14 mouse cellular contexts compared by ENCODE assay signal in the genomic region with DNA sequence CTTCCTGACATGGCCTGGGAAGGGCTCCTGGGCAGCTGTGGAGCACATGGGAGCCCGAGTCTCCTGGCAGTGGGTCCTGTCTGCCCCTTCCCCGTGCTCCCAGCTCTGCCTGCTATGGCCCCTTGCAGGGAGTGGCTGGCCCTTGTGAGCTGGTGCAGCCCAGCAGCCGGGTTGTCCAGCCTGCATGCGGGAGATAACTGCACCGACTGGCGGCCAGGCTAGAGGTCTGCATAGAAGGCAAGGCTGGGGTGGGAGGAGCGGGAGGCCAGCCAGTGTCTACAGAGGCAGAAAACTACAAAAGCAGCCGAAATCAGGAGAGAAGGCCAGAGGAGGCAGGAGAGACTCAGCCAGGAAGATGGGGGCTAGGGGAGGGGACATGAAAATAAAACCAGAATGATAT. TPM values are rescaled to one million over a fixed set of nuclear protein-coding genes. Genes with fewer than 3 reads are reported as not detected.
DNase-seq lines count a peak whose midpoint lies in the region; ATAC-seq and TF ChIP-seq lines count a peak whose summit lies in the region.
"Had no signal": no experiment of that assay in that cellular context is flagged by ENCODE, and none has a peak within 500 bp of the region (broad histone marks: within the 10 kb centered on the region; RNA-seq: fewer than 3 reads in every experiment).

No protein-coding gene starts in this region.

- no peak for TF ChIP-seq CTCF in left cerebral cortex, adult 2 months (IDR thresholded peaks at IDR 0.05)
- TF ChIP-seq CTCF in cerebellum, adult 2 months (IDR thresholded peaks at IDR 0.05; ENCODE audit: borderline replicate concordance, insufficient read depth, low read depth, low read length): no peak

- no peak overlapping the region for H3K9ac ChIP-seq in hindbrain, embryonic 11.5 days (ENCODE audit: low read depth, low read length)
- H3K9ac ChIP-seq in hindbrain, embryonic 13.5 days: no peak overlapping the region
- no peak overlapping the region for H3K9ac ChIP-seq in stomach, embryonic 14.5 days (replicated peaks; ENCODE audit: low read depth, low read length)

- H3K27me3 ChIP-seq in hindbrain, embryonic 11.5 days (ENCODE audit: control insufficient read depth, insufficient read depth, low read length): no peaks in the 10 kb centered on the region
- H3K27me3 ChIP-seq in hindbrain, embryonic 13.5 days: no peaks in the 10 kb centered on the region
- no peaks in the 10 kb centered on the region for H3K27me3 ChIP-seq in stomach, embryonic 14.5 days (ENCODE audit: control insufficient read depth, insufficient read depth, low read length)
- H3K27me3 ChIP-seq in cerebellum, adult 2 months (ENCODE audit: control insufficient read depth, insufficient read depth, low read length): no peaks in the 10 kb centered on the region
- H3K27me3 ChIP-seq: limb, embryonic 12.5 days had no signal

- no peaks in the 10 kb centered on the region for H3K9me3 ChIP-seq in hindbrain, embryonic 11.5 days (ENCODE audit: control insufficient read depth, low read length)
- H3K9me3 ChIP-seq in hindbrain, embryonic 13.5 days: no peaks in the 10 kb centered on the region
- H3K9me3 ChIP-seq in stomach, embryonic 14.5 days (ENCODE audit: control insufficient read depth, low read depth, low read length): no peaks in the 10 kb centered on the region

- H3K4me2 ChIP-seq in hindbrain, embryonic 11.5 days (replicated peaks; ENCODE audit: low read depth, low read length): no peak overlapping the region
- no peak overlapping the region for H3K4me2 ChIP-seq in hindbrain, embryonic 13.5 days
- no peak overlapping the region for H3K4me2 ChIP-seq in stomach, embryonic 14.5 days (replicated peaks; ENCODE audit: low read depth, low read length)
- H3K4me2 ChIP-seq: limb, embryonic 12.5 days had no signal

- no peak for TF ChIP-seq POLR2A in cerebellum, adult 2 months (IDR thresholded peaks at IDR 0.05; ENCODE audit: borderline replicate concordance, insufficient read depth, low read length)

- intact Hi-C loops in left cerebral cortex, adult 2 months (cut with DNase I): no loop called here

- DNase-seq in adrenal gland, postnatal 14 days: peak; percentile 19
- DNase-seq in adrenal gland, adult 8-10 months: no peak
- DNase-seq in hindbrain, embryonic 11.5 days (ENCODE audit: low spot score): no peak
- DNase-seq in embryo, embryonic 11 days: peak; percentile 25
- no peak for DNase-seq in left cerebral cortex, adult 2 months (ENCODE audit: extremely low spot score in 1 of 2, low spot score in 2 of 2)
- DNase-seq in cerebellum, adult 2 months: no peak
- DNase-seq: gastrocnemius, postnatal 36 days had no signal

- H3K27ac ChIP-seq in hindbrain, embryonic 11.5 days (ENCODE audit: low read depth, low read length): 0 out of 2 replicates have a peak overlapping the region, but pooled peaks have one; percentile 9
- no peak overlapping the region for H3K27ac ChIP-seq in hindbrain, embryonic 13.5 days
- H3K27ac ChIP-seq in stomach, embryonic 14.5 days (ENCODE audit: low read length): no peak overlapping the region
- H3K27ac ChIP-seq in left cerebral cortex, adult 2 months: no peak overlapping the region
- no peak overlapping the region for H3K27ac ChIP-seq in cerebellum, adult 2 months (ENCODE audit: insufficient read depth, low read length)
- H3K27ac ChIP-seq: limb, embryonic 12.5 days had no signal

- WGBS in hindbrain, embryonic 11.5 days: 57% methylated on average over 8 of the region's 8 CpGs
- WGBS in hindbrain, embryonic 13.5 days: 61% methylated on average over 8 of the region's 8 CpGs
- WGBS in stomach, embryonic 14.5 days: 47% methylated on average over 8 of the region's 8 CpGs
- 46% methylated on average over 8 of the region's 8 CpGs for WGBS in cerebellum, adult 2 months

- no peak overlapping the region for H3K4me3 ChIP-seq in hindbrain, embryonic 11.5 days (ENCODE audit: low read depth, low read length)
- no peak overlapping the region for H3K4me3 ChIP-seq in hindbrain, embryonic 13.5 days
- no peak overlapping the region for H3K4me3 ChIP-seq in stomach, embryonic 14.5 days (ENCODE audit: low read depth, low read length)
- H3K4me3 ChIP-seq in left cerebral cortex, adult 2 months: no peak overlapping the region
- no peak overlapping the region for H3K4me3 ChIP-seq in cerebellum, adult 2 months (replicated peaks; ENCODE audit: insufficient read depth, low read depth, low read length)
- H3K4me3 ChIP-seq: limb, embryonic 12.5 days had no signal

- H3K4me1 ChIP-seq in hindbrain, embryonic 11.5 days (replicated peaks; ENCODE audit: control insufficient read depth, insufficient read depth, low read length): no peaks in the 10 kb centered on the region
- no peaks in the 10 kb centered on the region for H3K4me1 ChIP-seq in hindbrain, embryonic 13.5 days (replicated peaks)
- no peaks in the 10 kb centered on the region for H3K4me1 ChIP-seq in stomach, embryonic 14.5 days (ENCODE audit: control insufficient read depth, insufficient read depth, low read length)
- no peaks in the 10 kb centered on the region for H3K4me1 ChIP-seq in cerebellum, adult 2 months (ENCODE audit: control insufficient read depth, insufficient read depth, low read length)

- H3K36me3 ChIP-seq in hindbrain, embryonic 11.5 days (ENCODE audit: control insufficient read depth, insufficient read depth, low read length): peaks cover 4% of the 10 kb centered on the region
- peaks cover 99% of the 10 kb centered on the region for H3K36me3 ChIP-seq in hindbrain, embryonic 13.5 days
- no peaks in the 10 kb centered on the region for H3K36me3 ChIP-seq in stomach, embryonic 14.5 days (ENCODE audit: control insufficient read depth, insufficient read depth, low read length)

- ATAC-seq in hindbrain, embryonic 11.5 days (ENCODE audit: low FRiP score): no peak
- no peak for ATAC-seq in hindbrain, embryonic 13.5 days (ENCODE audit: low FRiP score)
- peak; percentile 80; the same call in 1 of the 2 replicates for ATAC-seq in stomach, embryonic 14.5 days (ENCODE audit: insufficient number of reproducible peaks, insufficient read depth, low FRiP score, low read depth)
- ATAC-seq: forebrain, embryonic 16.5 days; intestine, embryonic 16.5 days had no signal

RNA-seq across cellular contexts. Expression of a gene that starts 27.9 kb away (rescaled TPM):
- total RNA-seq in adrenal gland, postnatal 14 days (2021): not detected in 2 replicates
- total RNA-seq in adrenal gland, adult 8-10 months (2022): under 1 TPM in 1 of 4 experiments, not detected in 3; 0.87 TPM
- not detected in 2 replicates for polyA plus RNA-seq in hindbrain, embryonic 11.5 days (2014; fragmentation: Nextera tagmentation; extraction: Ambion mirVana)
- polyA plus RNA-seq in hindbrain, embryonic 13.5 days (2015; fragmentation: Nextera tagmentation; extraction: Ambion mirVana): not detected in 2 replicates
- not detected in 2 replicates for polyA plus RNA-seq in stomach, embryonic 14.5 days (2014; fragmentation: Nextera tagmentation; extraction: Ambion mirVana)
- total RNA-seq in left cerebral cortex, adult 2 months (2021): not detected
- polyA plus RNA-seq in cerebellum, adult 2 months (2012; rRNA removed): not detected in 2 replicates
- total RNA-seq: gastrocnemius, postnatal 36 days; layer of hippocampus, adult 8-10 months had no signal
- polyA plus RNA-seq: embryonic facial prominence, embryonic 11.5 days; forebrain, embryonic 16.5 days; limb, embryonic 12.5 days had no signal

Comparison
In these comparisons a context has a peak if more than half of its experiments do, and no peak if none do; other contexts are left out.
1. DNase-seq: peak in adrenal gland, postnatal 14 days (single experiment) and embryo, embryonic 11 days (single experiment); none in adrenal gland, adult 8-10 months (single experiment), hindbrain, embryonic 11.5 days (single experiment), left cerebral cortex, adult 2 months (0 of 2) and cerebellum, adult 2 months (0 of 2).